Mouse (Mus musculus) small intestine, adult 2 months (tissue): Measurements from ENCODE around the gene Fyn. TPM values are rescaled to one million over a fixed set of nuclear protein-coding genes. Genes with fewer than 3 reads are reported as not detected.

ENCODE experiments used
- H3K27ac ChIP-seq: fragments of 200-500 bp; 2 replicates; pipeline ENCODE4 v1.5.1; 2012; ENCODE audit warnings: low read depth, low read length, control low read depth, inconsistent platforms; ENCODE audit not compliant: insufficient read depth
- H3K27me3 ChIP-seq: fragments of 200-500 bp; 2 replicates; pipeline ENCODE4 v1.6.1; 2012; ENCODE audit warnings: mild to moderate bottlenecking, moderate library complexity, low read length, inconsistent platforms; ENCODE audit not compliant: control insufficient read depth, insufficient read depth
- H3K36me3 ChIP-seq: fragments of 200-500 bp; 2 replicates; pipeline ENCODE4 v1.6.1; 2012; ENCODE audit warnings: mild to moderate bottlenecking, low read length, control low read depth, inconsistent platforms; ENCODE audit not compliant: control insufficient read depth, insufficient read depth
- H3K4me1 ChIP-seq: fragments of 200-500 bp; 2 replicates; pipeline ENCODE4 v1.6.1; 2012; ENCODE audit warnings: low read length, inconsistent platforms, mixed read lengths; ENCODE audit not compliant: control insufficient read depth, insufficient read depth, insufficient read length
- H3K4me3 ChIP-seq: fragments of 200-500 bp; 2 replicates; pipeline ENCODE4 v1.5.1; 2012; ENCODE audit warnings: low read depth, mild to moderate bottlenecking, control low read depth, inconsistent platforms, low read length, moderate library complexity
- CTCF ChIP-seq: fragments of 200-500 bp; IDR thresholded peaks from 2 replicates; pipeline ENCODE4 v1.5.1; 2012; ENCODE audit warnings: low read depth, mild to moderate bottlenecking, control low read depth, inconsistent platforms, low read length, moderate library complexity, mixed read lengths; ENCODE audit not compliant: insufficient replicate concordance, insufficient read length; ENCODE audit errors: extremely low read depth
- POLR2A ChIP-seq: fragments of 200-500 bp; IDR thresholded peaks from 2 replicates; pipeline ENCODE4 v1.6.1; 2012; ENCODE audit warnings: low read depth, mild to moderate bottlenecking, control low read depth, inconsistent platforms, low read length, moderate library complexity
- WGBS: fragments of 180-500 bp; shearing (Covaris S2); methylation state at CpG from one replicate; pipeline ENCODE4 v1.1.7; 2018; 5-methylcytosine and 5-hydroxymethylcytosine counted together
- polyA plus RNA-seq: library from polyadenylated mRNA; depleted of rRNA; stranded (reverse); fragments of >200 nt; gene quantifications from 2 replicates; pipeline ENCODE4 v1.2.3, GENCODE M21; 2012

The Fyn gene
- polyA plus RNA-seq, 1 experiment: 7.3 TPM

- Histone ChIP-seq H3K27ac (no peak overlapping the region), H3K27me3 (no peaks in the 10 kb centered on the region), H3K4me1 (peaks cover 8% of the 10 kb centered on the region; the same call in 1 of the 2 replicates), H3K4me3 (peak overlapping the region; percentile 18; the same call in 1 of the 2 replicates), H3K36me3 (no peaks in the 10 kb centered on the region)
- WGBS: 23% methylated on average over 13 of the region's 13 CpGs
- no peak for TF ChIP-seq POLR2A
- no peak for TF ChIP-seq CTCF
Measured at GRCm38 (mm10) chr10:39501977-39502706, 133.5 kb downstream of the Fyn start.

- Histone ChIP-seq H3K27me3 (no peaks in the 10 kb centered on the region), H3K36me3 (no peaks in the 10 kb centered on the region), H3K4me3 (no peak overlapping the region), H3K4me1 (peaks cover 8% of the 10 kb centered on the region; the same call in 1 of the 2 replicates), H3K27ac (no peak overlapping the region)
- 94% methylated on average over 5 of the region's 5 CpGs for WGBS
- TF ChIP-seq POLR2A (no peak), CTCF (no peak)
Measured at GRCm38 (mm10) chr10:39503331-39503730, 134.7 kb downstream of the Fyn start.

- Histone ChIP-seq H3K27ac (no peak overlapping the region), H3K27me3 (no peaks in the 10 kb centered on the region), H3K36me3 (no peaks in the 10 kb centered on the region), H3K4me1 (peaks cover 8% of the 10 kb centered on the region; the same call in 1 of the 2 replicates), H3K4me3 (no peak overlapping the region)
- TF ChIP-seq POLR2A: no peak
- no peak for TF ChIP-seq CTCF
- WGBS: 66% methylated on average over 9 of the region's 9 CpGs
Measured at GRCm38 (mm10) chr10:39505007-39505406, 136.4 kb downstream of the Fyn start.

- TF ChIP-seq CTCF: no peak
- Histone ChIP-seq H3K36me3 (no peaks in the 10 kb centered on the region), H3K4me3 (no peak overlapping the region), H3K27ac (no peak overlapping the region), H3K27me3 (no peaks in the 10 kb centered on the region), H3K4me1 (peaks cover 8% of the 10 kb centered on the region; the same call in 1 of the 2 replicates)
- WGBS: 85% methylated on average over 7 of the region's 7 CpGs
Measured at GRCm38 (mm10) chr10:39505621-39506020, 137.0 kb downstream of the Fyn start.

GRCm38 (mm10) chr10:39506353-39506752, 137.7 kb downstream of the Fyn start:
- H3K27me3 ChIP-seq: no peaks in the 10 kb centered on the region
- WGBS: 91% methylated on average over 12 of the region's 12 CpGs
- H3K27ac ChIP-seq: no peak overlapping the region
- no peak overlapping the region for H3K4me3 ChIP-seq
- no peaks in the 10 kb centered on the region for H3K36me3 ChIP-seq
- TF ChIP-seq CTCF: no peak
- no peak for TF ChIP-seq POLR2A
- H3K4me1 ChIP-seq: peaks cover 7% of the 10 kb centered on the region; the same call in 1 of the 2 replicates

GRCm38 (mm10) chr10:39506831-39507230, 138.2 kb downstream of the Fyn start:
- Histone ChIP-seq H3K4me3 (no peak overlapping the region), H3K27me3 (no peaks in the 10 kb centered on the region), H3K36me3 (no peaks in the 10 kb centered on the region), H3K4me1 (0 out of 2 replicates have a peak, but pooled peaks cover 3% of the 10 kb centered on the region), H3K27ac (no peak overlapping the region)
- WGBS: 83% methylated on average over 7 of the region's 7 CpGs
- TF ChIP-seq CTCF (no peak), POLR2A (no peak)

GRCm38 (mm10) chr10:39508801-39509200, 140.1 kb downstream of the Fyn start:
- Histone ChIP-seq H3K4me1 (no peaks in the 10 kb centered on the region), H3K27me3 (no peaks in the 10 kb centered on the region), H3K27ac (no peak overlapping the region), H3K4me3 (no peak overlapping the region), H3K36me3 (no peaks in the 10 kb centered on the region)
- no peak for TF ChIP-seq CTCF
- TF ChIP-seq POLR2A: no peak
- 80% methylated on average over 5 of the region's 5 CpGs for WGBS
